Mouse (Mus musculus): ENCODE results near the gene Ccser2. TPM values are rescaled to one million over a fixed set of nuclear protein-coding genes. Genes with fewer than 3 reads are reported as not detected.
A peak's percentile ranks its signal among the peaks of the same experiment; 100 is the strongest.

Gene Ccser2
- polyA plus RNA-seq, 1 experiment from 2014 or later, result 39.3 TPM

GRCm38 (mm10) chr14:36919886-36920285, 48.7 kb downstream of the Ccser2 start:
- Histone ChIP-seq H3K4me1 (ENCODE audit: insufficient read depth, low read length) (peaks cover 10% of the 10 kb centered on the region), H3K27ac (ENCODE audit: low read length) (peak overlapping the region; percentile 98), H3K9ac (replicated peaks; ENCODE audit: low read length) (no peak overlapping the region), H3K4me3 (ENCODE audit: low read length) (no peak overlapping the region), H3K9me3 (ENCODE audit: low read length) (no peaks in the 10 kb centered on the region), H3K36me3 (ENCODE audit: insufficient read depth, low read length) (0 out of 2 replicates have a peak, but pooled peaks cover 10% of the 10 kb centered on the region), H3K4me2 (replicated peaks; ENCODE audit: low read depth, low read length) (no peak overlapping the region), H3K27me3 (ENCODE audit: insufficient read depth, low read length) (no peaks in the 10 kb centered on the region)
- ATAC-seq (ENCODE audit: low FRiP score, low TSS enrichment), result no peak
- WGBS, result 91% methylated on average over 8 of the region's 8 CpGs

GRCm38 (mm10) chr14:36919146-36919545, 49.4 kb downstream of the Ccser2 start:
- Histone ChIP-seq H3K4me2 (replicated peaks; ENCODE audit: low read depth, low read length) (peak overlapping the region; percentile 51), H3K27ac (ENCODE audit: low read length) (peak overlapping the region; percentile 98), H3K27me3 (ENCODE audit: insufficient read depth, low read length) (no peaks in the 10 kb centered on the region), H3K9ac (replicated peaks; ENCODE audit: low read length) (peak overlapping the region; percentile 73), H3K4me3 (ENCODE audit: low read length) (peak overlapping the region; percentile 38), H3K36me3 (ENCODE audit: insufficient read depth, low read length) (0 out of 2 replicates have a peak, but pooled peaks cover 10% of the 10 kb centered on the region), H3K4me1 (ENCODE audit: insufficient read depth, low read length) (peaks cover 10% of the 10 kb centered on the region), H3K9me3 (ENCODE audit: low read length) (no peaks in the 10 kb centered on the region)
- WGBS, result 25% methylated on average over 13 of the region's 13 CpGs
- peak; percentile 91 for ATAC-seq (ENCODE audit: low FRiP score, low TSS enrichment)

GRCm38 (mm10) chr14:36915203-36915602, 53.4 kb downstream of the Ccser2 start:
- no peak for ATAC-seq (ENCODE audit: low FRiP score, low TSS enrichment)
- WGBS, result 91% methylated on average over 6 of the region's 6 CpGs
- no peak overlapping the region for H3K27ac ChIP-seq (ENCODE audit: low read length)

GRCm38 (mm10) chr14:36914473-36915005, 54.0 kb downstream of the Ccser2 start:
- Histone ChIP-seq H3K36me3 (ENCODE audit: insufficient read depth, low read length) (0 out of 2 replicates have a peak, but pooled peaks cover 2% of the 10 kb centered on the region), H3K4me3 (ENCODE audit: low read length) (no peak overlapping the region), H3K9me3 (ENCODE audit: low read length) (no peaks in the 10 kb centered on the region), H3K27me3 (ENCODE audit: insufficient read depth, low read length) (no peaks in the 10 kb centered on the region), H3K4me2 (replicated peaks; ENCODE audit: low read depth, low read length) (no peak overlapping the region), H3K9ac (replicated peaks; ENCODE audit: low read length) (no peak overlapping the region), H3K4me1 (ENCODE audit: insufficient read depth, low read length) (peaks cover 10% of the 10 kb centered on the region), H3K27ac (ENCODE audit: low read length) (no peak overlapping the region)
- WGBS, result 87% methylated on average over 3 of the region's 3 CpGs
- ATAC-seq (ENCODE audit: low FRiP score, low TSS enrichment), result no peak

More at GRCm38 (mm10) chr14:36915203-36915602, 53.4 kb downstream of the Ccser2 start:
- Histone ChIP-seq H3K9ac (replicated peaks; ENCODE audit: low read length) (no peak overlapping the region), H3K4me3 (ENCODE audit: low read length) (no peak overlapping the region), H3K4me1 (ENCODE audit: insufficient read depth, low read length) (peaks cover 16% of the 10 kb centered on the region), H3K4me2 (replicated peaks; ENCODE audit: low read depth, low read length) (no peak overlapping the region), H3K27me3 (ENCODE audit: insufficient read depth, low read length) (no peaks in the 10 kb centered on the region), H3K9me3 (ENCODE audit: low read length) (no peaks in the 10 kb centered on the region), H3K36me3 (ENCODE audit: insufficient read depth, low read length) (0 out of 2 replicates have a peak, but pooled peaks cover 2% of the 10 kb centered on the region)

- 11% methylated on average over 6 of the region's 6 CpGs for WGBS
- Histone ChIP-seq H3K27ac (ENCODE audit: low read length) (no peak overlapping the region), H3K4me1 (ENCODE audit: insufficient read depth, low read length) (peaks cover 8% of the 10 kb centered on the region), H3K9ac (replicated peaks; ENCODE audit: low read length) (no peak overlapping the region), H3K9me3 (ENCODE audit: low read length) (no peaks in the 10 kb centered on the region), H3K27me3 (ENCODE audit: insufficient read depth, low read length) (no peaks in the 10 kb centered on the region), H3K4me3 (ENCODE audit: low read length) (no peak overlapping the region), H3K36me3 (ENCODE audit: insufficient read depth, low read length) (no peaks in the 10 kb centered on the region), H3K4me2 (replicated peaks; ENCODE audit: low read depth, low read length) (no peak overlapping the region)
- peak; percentile 77; the same call in 1 of the 2 replicates for ATAC-seq (ENCODE audit: low FRiP score, low TSS enrichment)
Measured at GRCm38 (mm10) chr14:36911738-36912137, 56.8 kb downstream of the Ccser2 start.

- no peaks in the 10 kb centered on the region for H3K4me1 ChIP-seq (ENCODE audit: insufficient read depth, low read length)
- ATAC-seq (ENCODE audit: low FRiP score, low TSS enrichment), result no peak
- no peak overlapping the region for H3K9ac ChIP-seq (replicated peaks; ENCODE audit: low read length)
- H3K4me3 ChIP-seq (ENCODE audit: low read length), result no peak overlapping the region
- WGBS, result 93% methylated on average over 8 of the region's 11 CpGs
- H3K9me3 ChIP-seq (ENCODE audit: low read length), result no peaks in the 10 kb centered on the region
- no peaks in the 10 kb centered on the region for H3K27me3 ChIP-seq (ENCODE audit: insufficient read depth, low read length)
- no peaks in the 10 kb centered on the region; the same call in 1 of the 2 replicates for H3K36me3 ChIP-seq (ENCODE audit: insufficient read depth, low read length)
- H3K4me2 ChIP-seq (replicated peaks; ENCODE audit: low read depth, low read length), result no peak overlapping the region
- no peak overlapping the region for H3K27ac ChIP-seq (ENCODE audit: low read length)
Measured at GRCm38 (mm10) chr14:36905809-36906522, 62.6 kb downstream of the Ccser2 start.

GRCm38 (mm10) chr14:36904206-36904605, 64.4 kb downstream of the Ccser2 start:
- H3K27me3 ChIP-seq (ENCODE audit: insufficient read depth, low read length), result no peaks in the 10 kb centered on the region
- no peaks in the 10 kb centered on the region for H3K4me1 ChIP-seq (ENCODE audit: insufficient read depth, low read length)
- no peak overlapping the region for H3K27ac ChIP-seq (ENCODE audit: low read length)
- no peak overlapping the region for H3K4me3 ChIP-seq (ENCODE audit: low read length)
- no peaks in the 10 kb centered on the region; the same call in 1 of the 2 replicates for H3K36me3 ChIP-seq (ENCODE audit: insufficient read depth, low read length)
- no peak for ATAC-seq (ENCODE audit: low FRiP score, low TSS enrichment)
- H3K9me3 ChIP-seq (ENCODE audit: low read length), result no peaks in the 10 kb centered on the region
- H3K4me2 ChIP-seq (replicated peaks; ENCODE audit: low read depth, low read length), result no peak overlapping the region
- H3K9ac ChIP-seq (replicated peaks; ENCODE audit: low read length), result no peak overlapping the region
- WGBS, result 76% methylated on average over 1 of the region's 1 CpGs

GRCm38 (mm10) chr14:36900883-36901282, 67.7 kb downstream of the Ccser2 start:
- Histone ChIP-seq H3K4me3 (ENCODE audit: low read length) (no peak overlapping the region), H3K36me3 (ENCODE audit: insufficient read depth, low read length) (peaks cover 8% of the 10 kb centered on the region; the same call in 1 of the 2 replicates), H3K27ac (ENCODE audit: low read length) (no peak overlapping the region), H3K9me3 (ENCODE audit: low read length) (no peaks in the 10 kb centered on the region), H3K4me1 (ENCODE audit: insufficient read depth, low read length) (no peaks in the 10 kb centered on the region), H3K27me3 (ENCODE audit: insufficient read depth, low read length) (no peaks in the 10 kb centered on the region), H3K9ac (replicated peaks; ENCODE audit: low read length) (no peak overlapping the region), H3K4me2 (replicated peaks; ENCODE audit: low read depth, low read length) (no peak overlapping the region)
- ATAC-seq (ENCODE audit: low FRiP score, low TSS enrichment), result no peak

- ATAC-seq (ENCODE audit: low FRiP score, low TSS enrichment), result no peak
- H3K36me3 ChIP-seq (ENCODE audit: insufficient read depth, low read length), result peaks cover 8% of the 10 kb centered on the region; the same call in 1 of the 2 replicates
- 87% methylated on average over 3 of the region's 3 CpGs for WGBS
Measured at GRCm38 (mm10) chr14:36894701-36895100, 73.9 kb downstream of the Ccser2 start.

More at GRCm38 (mm10) chr14:36894701-36895100, 73.9 kb downstream of the Ccser2 start:
- Histone ChIP-seq H3K9me3 (ENCODE audit: low read length) (no peaks in the 10 kb centered on the region), H3K27me3 (ENCODE audit: insufficient read depth, low read length) (no peaks in the 10 kb centered on the region), H3K9ac (replicated peaks; ENCODE audit: low read length) (no peak overlapping the region), H3K4me1 (ENCODE audit: insufficient read depth, low read length) (peaks cover 5% of the 10 kb centered on the region; the same call in 1 of the 2 replicates), H3K27ac (ENCODE audit: low read length) (no peak overlapping the region), H3K4me2 (replicated peaks; ENCODE audit: low read depth, low read length) (no peak overlapping the region), H3K4me3 (ENCODE audit: low read length) (no peak overlapping the region)

All from kidney, embryonic 16.5 days (tissue).